Mouse (Mus musculus) liver, postnatal 0 days (tissue): ENCODE data around the gene Zeb2. TPM values are rescaled to one million over a fixed set of nuclear protein-coding genes. Genes with fewer than 3 reads are reported as not detected.
"Not testable (repeated sequence)": the region's sequence is repeated elsewhere in the genome, so short reads cannot be mapped to it uniquely, and the experiment has no call there.

Experiments
- ATAC-seq: fragments of 200-750 bp; cut with Nextera tagmentation; 2 replicates; pipeline ENCODE4 v1.8.0; 2017; ENCODE audit warnings: mild to moderate bottlenecking, moderate library complexity
- DNase-seq: peaks from one replicate; pipeline ENCODE4 v3.0.0-alpha.2; 2016
- H3K27ac ChIP-seq: fragments of 300-500 bp; sonication (generic); 2 replicates; pipeline ENCODE4 v1.5.1; 2014; ENCODE audit warnings: antibody characterized with exemption, moderate library complexity, mild to moderate bottlenecking, low read depth
- H3K27me3 ChIP-seq: fragments of 300-500 bp; sonication (generic); 2 replicates; pipeline ENCODE4 v1.6.1; 2014; ENCODE audit warnings: low read length, control low read depth, mixed read lengths; ENCODE audit not compliant: insufficient read depth
- H3K36me3 ChIP-seq: fragments of 300-500 bp; sonication (generic); replicated peaks from 2 replicates; pipeline ENCODE4 v1.6.1; 2014; ENCODE audit warnings: mild to moderate bottlenecking, control low read depth, low read length, moderate library complexity, mixed read lengths; ENCODE audit not compliant: insufficient read depth
- H3K4me1 ChIP-seq: fragments of 300-500 bp; sonication (generic); 2 replicates; pipeline ENCODE4 v1.6.1; 2014; ENCODE audit warnings: antibody characterized with exemption, mild to moderate bottlenecking, control low read depth; ENCODE audit not compliant: insufficient read depth
- H3K4me2 ChIP-seq: fragments of 300-500 bp; sonication (generic); 2 replicates; pipeline ENCODE4 v1.6.1; 2014; ENCODE audit warnings: low read depth, mild to moderate bottlenecking, low read length, moderate library complexity, mixed read lengths
- H3K4me3 ChIP-seq: fragments of 300-500 bp; sonication (generic); 2 replicates; pipeline ENCODE4 v1.5.1; 2014; ENCODE audit warnings: low read depth, low read length
- H3K9ac ChIP-seq: fragments of 300-500 bp; sonication (generic); replicated peaks from 2 replicates; pipeline ENCODE4 v1.6.1; 2014; ENCODE audit warnings: mild to moderate bottlenecking, moderate library complexity
- H3K9me3 ChIP-seq: fragments of 300-500 bp; sonication (generic); 2 replicates; pipeline ENCODE4 v1.6.1; 2016; ENCODE audit warnings: mild to moderate bottlenecking, control low read depth, low read length, mixed read lengths
- CTCF ChIP-seq: sonication (generic); IDR thresholded peaks from 2 replicates; pipeline ENCODE4 v1.5.1; 2016; ENCODE audit warnings: antibody characterized with exemption, low read depth
- EP300 ChIP-seq: IDR thresholded peaks from 2 replicates; pipeline ENCODE4 v1.6.1; 2016; ENCODE audit warnings: antibody characterized with exemption, low read depth, mild to moderate bottlenecking
- WGBS: fragments of 180-500 bp; shearing (Covaris S2); extraction: QIAGEN DNeasy Blood & Tissue Kit; methylation state at CpG from one replicate; pipeline ENCODE4 v1.1.7; 2014; ENCODE audit not compliant: insufficient replicate concordance; 5-methylcytosine and 5-hydroxymethylcytosine counted together
- polyA plus RNA-seq: library from polyadenylated mRNA; unstranded; fragments of >200 nt; fragmentation: Nextera tagmentation; extraction: Ambion mirVana; gene quantifications from 2 replicates; pipeline ENCODE4 v1.2.1, GENCODE M21; 2015

Gene Zeb2
- polyA plus RNA-seq, 1 experiment from 2014 or later, result 8.8 TPM

GRCm38 (mm10) chr2:45114596-45114995, 2.6 kb downstream of the Zeb2 start:
- no peak overlapping the region for H3K9ac ChIP-seq

DNA sequence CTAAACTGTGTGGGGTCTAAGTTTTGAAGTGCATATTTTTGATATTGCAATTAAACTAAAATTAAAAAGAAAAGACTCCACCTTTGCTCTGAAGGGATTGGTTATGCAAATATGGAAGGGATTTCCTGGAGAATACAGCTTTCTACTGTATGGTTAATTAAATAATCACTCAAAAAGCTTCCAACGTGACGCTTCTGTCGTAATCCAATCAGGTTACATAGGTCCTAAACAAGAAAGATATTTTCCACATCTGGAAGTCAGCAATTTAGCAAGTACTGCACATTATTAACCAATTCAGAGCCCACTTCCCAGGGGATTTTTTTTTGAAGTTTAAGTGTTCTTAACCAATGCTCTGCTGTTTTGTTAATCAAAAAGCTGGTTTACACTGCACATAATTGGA, 3.3 kb downstream of the Zeb2 start:
- Histone ChIP-seq H3K4me2 (peak overlapping the region; percentile 73), H3K27ac (no peak overlapping the region), H3K36me3 (no peaks in the 10 kb centered on the region), H3K9ac (no peak overlapping the region), H3K27me3 (peaks cover 16% of the 10 kb centered on the region; the same call in 1 of the 2 replicates), H3K9me3 (no peaks in the 10 kb centered on the region), H3K4me3 (no peak overlapping the region), H3K4me1 (peaks cover 10% of the 10 kb centered on the region; the same call in 1 of the 2 replicates)
- ATAC-seq (no peak), DNase-seq (no peak)
- WGBS, result 39% methylated on average over 3 of the region's 3 CpGs
- TF ChIP-seq CTCF (no peak), EP300 (no peak)

More at GRCm38 (mm10) chr2:45114596-45114995, 2.6 kb downstream of the Zeb2 start:
- Histone ChIP-seq H3K4me2 (peak overlapping the region; percentile 98), H3K9me3 (no peaks in the 10 kb centered on the region), H3K27ac (peak overlapping the region; percentile 36; the same call in 1 of the 2 replicates), H3K4me3 (no peak overlapping the region), H3K36me3 (no peaks in the 10 kb centered on the region), H3K4me1 (peaks cover 10% of the 10 kb centered on the region; the same call in 1 of the 2 replicates), H3K27me3 (peaks cover 16% of the 10 kb centered on the region; the same call in 1 of the 2 replicates)
- ATAC-seq (no peak), DNase-seq (no peak)
- 21% methylated on average over 2 of the region's 2 CpGs for WGBS
- no peak for TF ChIP-seq EP300
- no peak for TF ChIP-seq CTCF

- Histone ChIP-seq H3K4me1 (peaks cover 10% of the 10 kb centered on the region; the same call in 1 of the 2 replicates), H3K36me3 (no peaks in the 10 kb centered on the region), H3K9me3 (no peaks in the 10 kb centered on the region), H3K4me2 (peak overlapping the region; percentile 73), H3K27ac (peak overlapping the region; percentile 85), H3K9ac (peak overlapping the region; percentile 95), H3K27me3 (peaks cover 20% of the 10 kb centered on the region; the same call in 1 of the 2 replicates), H3K4me3 (peak overlapping the region; percentile 86)
- DNase-seq (peak; percentile 54), ATAC-seq (peak; percentile 15)
- peak; percentile 70 for TF ChIP-seq CTCF
- no peak for TF ChIP-seq EP300
- WGBS, result 2% methylated on average over 23 of the region's 25 CpGs
Measured at GRCm38 (mm10) chr2:45112891-45113683, 4.1 kb downstream of the Zeb2 start.

GRCm38 (mm10) chr2:45112021-45112747, 5.0 kb downstream of the Zeb2 start:
- ATAC-seq (no peak), DNase-seq (no peak)
- Histone ChIP-seq H3K4me1 (peaks cover 14% of the 10 kb centered on the region; the same call in 1 of the 2 replicates), H3K27me3 (peaks cover 18% of the 10 kb centered on the region; the same call in 1 of the 2 replicates), H3K9me3 (no peaks in the 10 kb centered on the region), H3K9ac (peak overlapping the region; percentile 95), H3K27ac (peak overlapping the region; percentile 85), H3K4me3 (peak overlapping the region; percentile 86), H3K4me2 (peak overlapping the region; percentile 73), H3K36me3 (0 out of 2 replicates have a peak, but pooled peaks cover 4% of the 10 kb centered on the region)
- WGBS, result 2% methylated on average over 9 of the region's 9 CpGs
- TF ChIP-seq CTCF (no peak), EP300 (no peak)

GRCm38 (mm10) chr2:45111571-45111970, 5.6 kb downstream of the Zeb2 start:
- H3K4me3 ChIP-seq, result peak overlapping the region; percentile 86
- not testable (repeated sequence) for ATAC-seq
- WGBS, result 3% methylated on average over 3 of the region's 3 CpGs

More at GRCm38 (mm10) chr2:45111571-45111970, 5.6 kb downstream of the Zeb2 start:
- DNase-seq, H3K36me3 ChIP-seq, H3K9me3 ChIP-seq: not testable (repeated sequence)
- Histone ChIP-seq H3K4me2 (peak overlapping the region; percentile 73), H3K27ac (peak overlapping the region; percentile 85), H3K4me1 (peaks cover 13% of the 10 kb centered on the region; the same call in 1 of the 2 replicates), H3K9ac (peak overlapping the region; percentile 95), H3K27me3 (peaks cover 16% of the 10 kb centered on the region; the same call in 1 of the 2 replicates)
